28 mouse cellular contexts compared by ENCODE assay signal in the genomic region with DNA sequence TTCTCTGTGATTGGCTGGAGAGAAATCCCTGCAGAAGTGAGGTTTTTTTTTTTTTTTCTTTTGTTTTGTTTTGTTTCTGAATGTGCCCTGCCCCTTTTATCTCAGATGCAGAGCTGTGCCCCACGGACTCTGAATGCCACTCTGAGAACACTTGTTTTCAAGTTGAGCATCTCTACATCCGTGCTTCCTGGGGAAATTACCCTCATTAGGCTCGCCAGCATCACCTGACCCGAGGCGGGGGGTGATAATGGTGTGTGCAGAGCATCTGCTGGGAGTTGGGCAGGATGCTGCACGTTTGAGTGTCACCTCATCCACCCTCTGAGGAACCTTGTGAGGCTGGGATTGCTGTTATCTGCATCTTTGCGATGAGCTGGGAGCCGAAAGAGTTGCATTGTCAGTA. TPM values are rescaled to one million over a fixed set of nuclear protein-coding genes. Genes with fewer than 3 reads are reported as not detected.
"Had no signal": no experiment of that assay in that cellular context is flagged by ENCODE, and none has a peak within 500 bp of the region (broad histone marks: within the 10 kb centered on the region; RNA-seq: fewer than 3 reads in every experiment).

No protein-coding gene starts in this region.

- DNase-seq: kidney, adult 11 months; kidney, adult 8-10 months; kidney, postnatal 14 days; layer of hippocampus, postnatal 36 days; liver; lung, adult 18-20 months; lung, postnatal 10 days; lung, postnatal 36 days; retina, postnatal 1 day; right cerebral cortex, postnatal 25 days; spleen, adult 18-20 months; thymus, adult 2 months; thymus, postnatal 14 days; thymus, postnatal 4 days had no signal

- H3K27ac ChIP-seq: kidney, embryonic 15.5 days; layer of hippocampus, adult 2 months; limb, embryonic 10.5 days; limb, embryonic 13.5 days; liver, embryonic 12.5 days; liver, embryonic 15.5 days; lung, embryonic 15.5 days; midbrain, embryonic 10.5 days; midbrain, embryonic 13.5 days; neural tube, embryonic 13.5 days; stomach, embryonic 15.5 days had no signal

- H3K27me3 ChIP-seq: liver, embryonic 15.5 days had no signal

- H3K4me3 ChIP-seq: kidney, embryonic 15.5 days; layer of hippocampus, adult 2 months; limb, embryonic 10.5 days; limb, embryonic 13.5 days; liver, embryonic 12.5 days; liver, embryonic 15.5 days; lung, embryonic 15.5 days; megakaryocyte, embryonic 14.5 days; midbrain, embryonic 10.5 days; midbrain, embryonic 13.5 days; myocyte; neural tube, embryonic 13.5 days; stomach, embryonic 15.5 days had no signal

- H3K4me1 ChIP-seq: limb, embryonic 10.5 days; limb, embryonic 13.5 days; liver, embryonic 12.5 days; liver, embryonic 15.5 days; lung, embryonic 15.5 days; megakaryocyte, embryonic 14.5 days; stomach, embryonic 15.5 days had no signal

- ATAC-seq: liver, embryonic 12.5 days; midbrain, embryonic 13.5 days; midbrain, embryonic 16.5 days had no signal

- H3K9me3 ChIP-seq: kidney, embryonic 15.5 days; limb, embryonic 10.5 days; limb, embryonic 13.5 days; liver, embryonic 12.5 days; liver, embryonic 15.5 days; lung, embryonic 15.5 days; midbrain, embryonic 10.5 days; midbrain, embryonic 13.5 days; neural tube, embryonic 13.5 days; stomach, embryonic 15.5 days had no signal

- H3K4me2 ChIP-seq: kidney, embryonic 15.5 days; limb, embryonic 13.5 days; liver, embryonic 12.5 days; liver, embryonic 15.5 days; lung, embryonic 15.5 days; midbrain, embryonic 13.5 days; neural tube, embryonic 13.5 days; stomach, embryonic 15.5 days had no signal

- H3K36me3 ChIP-seq: kidney, embryonic 15.5 days; limb, embryonic 10.5 days; limb, embryonic 13.5 days; liver, embryonic 12.5 days; liver, embryonic 15.5 days; lung, embryonic 15.5 days; midbrain, embryonic 10.5 days; midbrain, embryonic 13.5 days; neural tube, embryonic 13.5 days; stomach, embryonic 15.5 days had no signal

- H3K9ac ChIP-seq: kidney, embryonic 15.5 days; limb, embryonic 13.5 days; liver, embryonic 12.5 days; liver, embryonic 15.5 days; lung, embryonic 15.5 days; midbrain, embryonic 13.5 days; neural tube, embryonic 13.5 days; stomach, embryonic 15.5 days had no signal

RNA-seq across cellular contexts. Expression of a gene that starts 14.2 kb away (rescaled TPM):
- polyA plus RNA-seq: limb, embryonic 10.5 days; liver, embryonic 12.5 days had no signal
